Mouse (Mus musculus): ENCODE data around the gene Bach2. TPM values are rescaled to one million over a fixed set of nuclear protein-coding genes. Genes with fewer than 3 reads are reported as not detected.

Bach2 gene
- polyA plus RNA-seq, 1 experiment from 2014 or later = 29.9 TPM

DNA sequence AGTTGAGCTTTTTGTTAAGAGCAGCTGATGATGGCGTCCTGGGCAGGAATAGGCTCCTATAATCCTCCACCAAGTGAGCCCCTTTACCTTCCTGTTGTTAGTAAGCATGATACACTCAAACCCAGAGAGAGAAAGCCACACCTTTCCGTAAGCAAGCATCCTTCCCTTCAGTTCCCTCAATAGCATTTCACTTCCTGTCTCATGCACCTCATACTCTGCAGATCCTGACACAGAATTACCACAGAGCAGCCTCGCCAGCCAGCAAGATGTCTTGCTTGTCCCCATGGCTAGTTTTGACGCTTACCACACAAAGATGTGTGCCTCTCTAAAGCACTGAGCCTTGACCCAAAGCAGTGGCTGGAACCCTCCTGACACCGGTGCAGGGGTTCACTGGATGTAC lies 348.9 kb downstream of the Bach2 start:
- 88% methylated on average over 5 of the region's 5 CpGs for WGBS

DNA sequence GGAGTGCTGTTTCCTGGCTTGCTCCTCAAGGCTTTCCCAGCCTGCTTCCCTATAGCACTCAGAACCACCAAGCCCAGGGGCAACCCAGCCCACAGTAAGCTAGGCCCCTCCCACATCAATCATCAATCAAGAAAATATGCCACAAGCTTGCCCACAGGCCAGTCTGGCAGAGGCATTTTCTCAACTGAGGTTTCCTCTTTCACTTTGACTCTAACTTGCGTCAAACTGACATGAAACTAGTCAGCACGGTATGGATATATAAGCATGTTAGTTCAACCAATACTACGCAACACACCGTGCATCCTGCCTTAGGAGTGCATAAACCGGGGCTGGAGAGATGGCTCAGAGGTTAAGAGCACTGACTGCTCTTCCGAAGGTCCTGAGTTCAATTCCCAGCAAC lies 349.6 kb downstream of the Bach2 start:
- Histone ChIP-seq H3K9me3 (ENCODE audit: control insufficient read depth, low read length) (no peaks in the 10 kb centered on the region), H3K4me3 (ENCODE audit: low read depth, low read length) (no peak overlapping the region), H3K9ac (ENCODE audit: low read length) (no peak overlapping the region), H3K4me1 (ENCODE audit: control insufficient read depth, insufficient read depth, low read length) (no peaks in the 10 kb centered on the region), H3K36me3 (ENCODE audit: control insufficient read depth, insufficient read depth, low read length) (no peaks in the 10 kb centered on the region), H3K4me2 (ENCODE audit: low read depth) (no peak overlapping the region), H3K27ac (ENCODE audit: low read depth, low read length) (no peak overlapping the region), H3K27me3 (ENCODE audit: control insufficient read depth, insufficient read depth, low read length) (no peaks in the 10 kb centered on the region)
- DNase-seq (ENCODE audit: low spot score) (no peak), ATAC-seq (ENCODE audit: insufficient read depth, low FRiP score, low TSS enrichment) (no peak)
- 87% methylated on average over 6 of the region's 6 CpGs for WGBS

More for the DNA sequence above, 348.9 kb downstream of the Bach2 start:
- Histone ChIP-seq H3K9me3 (ENCODE audit: control insufficient read depth, low read length) (no peaks in the 10 kb centered on the region), H3K27me3 (ENCODE audit: control insufficient read depth, insufficient read depth, low read length) (no peaks in the 10 kb centered on the region), H3K4me3 (ENCODE audit: low read depth, low read length) (no peak overlapping the region), H3K36me3 (ENCODE audit: control insufficient read depth, insufficient read depth, low read length) (no peaks in the 10 kb centered on the region), H3K4me2 (ENCODE audit: low read depth) (no peak overlapping the region), H3K27ac (ENCODE audit: low read depth, low read length) (no peak overlapping the region), H3K4me1 (ENCODE audit: control insufficient read depth, insufficient read depth, low read length) (no peaks in the 10 kb centered on the region), H3K9ac (ENCODE audit: low read length) (no peak overlapping the region)
- no peak for DNase-seq (ENCODE audit: low spot score)
- ATAC-seq (ENCODE audit: insufficient read depth, low FRiP score, low TSS enrichment) = no peak

DNA sequence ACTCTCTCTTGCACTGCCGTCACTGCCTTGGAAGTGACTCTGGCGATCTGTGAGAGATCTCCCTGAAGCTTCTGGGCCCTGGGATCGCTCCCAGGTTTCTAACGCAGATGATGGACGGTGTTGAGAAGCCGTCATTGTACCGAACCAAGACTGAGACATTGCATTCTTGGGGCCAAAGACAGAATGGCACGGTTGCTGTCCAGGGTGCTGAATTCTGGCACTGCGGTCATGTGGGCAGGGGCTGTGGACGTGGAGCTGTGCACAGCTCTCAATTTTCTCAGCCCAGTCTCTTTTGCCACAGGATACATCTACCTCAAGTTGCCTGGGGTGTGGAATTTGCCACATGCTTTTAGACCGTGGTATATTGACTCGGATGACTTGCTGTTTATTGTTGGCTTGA lies 362.5 kb downstream of the Bach2 start:
- no peaks in the 10 kb centered on the region for H3K27me3 ChIP-seq (ENCODE audit: control insufficient read depth, insufficient read depth, low read length)
- no peak overlapping the region for H3K4me3 ChIP-seq (ENCODE audit: low read depth, low read length)
- H3K9ac ChIP-seq (ENCODE audit: low read length) = no peak overlapping the region
- H3K4me1 ChIP-seq (ENCODE audit: control insufficient read depth, insufficient read depth, low read length) = no peaks in the 10 kb centered on the region
- no peak overlapping the region for H3K27ac ChIP-seq (ENCODE audit: low read depth, low read length)
- no peak overlapping the region for H3K4me2 ChIP-seq (ENCODE audit: low read depth)
- DNase-seq (ENCODE audit: low spot score) (peak; percentile 62), ATAC-seq (ENCODE audit: insufficient read depth, low FRiP score, low TSS enrichment) (no peak)
- WGBS = 30% methylated on average over 12 of the region's 12 CpGs
- H3K36me3 ChIP-seq (ENCODE audit: control insufficient read depth, insufficient read depth, low read length) = no peaks in the 10 kb centered on the region
- no peaks in the 10 kb centered on the region for H3K9me3 ChIP-seq (ENCODE audit: control insufficient read depth, low read length)

DNA sequence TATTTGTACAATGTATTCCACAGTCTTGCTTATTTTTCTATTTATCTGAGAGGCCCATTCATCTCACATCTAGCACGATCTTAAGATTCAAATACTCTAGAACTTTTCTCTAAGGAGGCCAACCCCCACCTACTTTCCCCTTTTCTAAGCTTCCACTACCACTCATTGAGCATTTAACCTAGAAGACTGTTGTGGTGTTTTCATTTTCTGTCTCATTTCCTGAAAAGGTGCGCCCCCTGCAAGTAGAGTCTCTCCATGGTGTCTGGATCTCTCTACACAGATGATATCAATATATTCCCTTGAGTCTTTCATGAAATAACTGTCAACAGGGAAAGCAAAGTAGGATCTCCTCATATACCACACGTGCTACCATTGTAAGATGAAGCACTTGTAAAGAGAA lies 364.1 kb downstream of the Bach2 start, which contains the start of gene Gja10:
Gja10 (minus strand) TSS at position 101 of the 400 bp plus-strand sequence.
- Histone ChIP-seq H3K27me3 (ENCODE audit: control insufficient read depth, insufficient read depth, low read length) (no peaks in the 10 kb centered on the region), H3K4me2 (ENCODE audit: low read depth) (no peak within 1 kb of the TSS), H3K27ac (ENCODE audit: low read depth, low read length) (no peak within 1 kb of the TSS), H3K4me1 (ENCODE audit: control insufficient read depth, insufficient read depth, low read length) (no peaks in the 10 kb centered on the region), H3K36me3 (ENCODE audit: control insufficient read depth, insufficient read depth, low read length) (no peaks in the 10 kb centered on the region), H3K9ac (ENCODE audit: low read length) (no peak within 1 kb of the TSS), H3K9me3 (ENCODE audit: control insufficient read depth, low read length) (no peaks in the 10 kb centered on the region), H3K4me3 (ENCODE audit: low read depth, low read length) (no peak within 1 kb of the TSS)
- 71% methylated on average over 3 of the region's 3 CpGs for WGBS
- DNase-seq (ENCODE audit: low spot score) (no peak), ATAC-seq (ENCODE audit: insufficient read depth, low FRiP score, low TSS enrichment) (no peak)

DNA sequence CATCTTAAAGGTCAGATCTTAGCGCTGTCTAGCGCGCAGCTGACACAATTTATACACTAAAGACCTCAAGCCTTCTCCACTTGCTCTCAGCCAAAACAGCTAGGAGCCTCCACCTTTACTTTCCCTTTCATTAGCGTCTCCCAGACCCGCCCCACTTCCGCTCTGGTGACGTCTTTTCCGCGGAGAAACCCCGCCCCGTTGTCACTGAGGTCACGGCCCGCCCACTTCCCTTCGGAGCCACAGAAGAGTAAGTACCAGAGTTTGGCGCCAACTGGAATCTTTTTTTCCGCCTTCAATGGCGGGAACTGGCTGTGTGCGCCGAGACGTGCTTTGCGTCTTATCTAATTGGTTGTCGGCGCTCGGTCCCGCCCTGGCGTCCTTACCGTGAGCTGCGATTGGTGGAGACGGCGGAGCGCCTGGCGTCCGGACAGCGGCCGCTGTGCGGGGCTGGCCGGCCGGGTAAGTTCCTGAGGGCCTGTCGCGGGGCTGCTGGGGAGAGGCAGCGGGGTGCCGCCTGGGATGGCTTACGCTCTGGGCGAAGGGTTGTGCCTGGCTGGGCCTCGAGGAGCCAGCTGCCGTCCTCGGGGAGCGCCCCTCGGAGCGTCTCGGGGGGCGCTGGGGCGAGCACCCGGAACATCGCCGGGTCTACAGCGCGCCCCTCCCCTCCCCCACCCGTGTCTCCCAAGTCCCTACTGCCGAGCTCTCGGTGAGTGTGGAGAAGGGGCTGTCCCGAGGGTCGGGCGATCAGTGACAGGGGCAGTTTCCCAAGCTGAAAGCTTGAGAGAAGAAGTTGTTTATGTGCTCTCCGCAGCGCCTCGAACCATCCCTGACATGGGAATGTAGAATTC lies 376.7 kb downstream of the Bach2 start, which contains the start of gene Casp8ap2:
Casp8ap2 (plus strand) TSS at position 418 of the 848 bp plus-strand sequence.
- under 1% methylated on average over 64 of the region's 67 CpGs for WGBS
- Histone ChIP-seq H3K36me3 (ENCODE audit: control insufficient read depth, insufficient read depth, low read length) (no peaks in the 10 kb centered on the region), H3K9me3 (ENCODE audit: control insufficient read depth, low read length) (no peaks in the 10 kb centered on the region), H3K4me3 (ENCODE audit: low read depth, low read length) (peak within 1 kb of the TSS; percentile 93), H3K4me2 (ENCODE audit: low read depth) (peak within 1 kb of the TSS; percentile 75), H3K9ac (ENCODE audit: low read length) (peak within 1 kb of the TSS; percentile 84), H3K4me1 (ENCODE audit: control insufficient read depth, insufficient read depth, low read length) (peaks cover 9% of the 10 kb centered on the region), H3K27ac (ENCODE audit: low read depth, low read length) (peak within 1 kb of the TSS; percentile 70; the same call in 1 of the 2 replicates), H3K27me3 (ENCODE audit: control insufficient read depth, insufficient read depth, low read length) (no peaks in the 10 kb centered on the region)
- ATAC-seq (ENCODE audit: insufficient read depth, low FRiP score, low TSS enrichment) (peak; percentile 100), DNase-seq (ENCODE audit: low spot score) (peak; percentile 99)

DNA sequence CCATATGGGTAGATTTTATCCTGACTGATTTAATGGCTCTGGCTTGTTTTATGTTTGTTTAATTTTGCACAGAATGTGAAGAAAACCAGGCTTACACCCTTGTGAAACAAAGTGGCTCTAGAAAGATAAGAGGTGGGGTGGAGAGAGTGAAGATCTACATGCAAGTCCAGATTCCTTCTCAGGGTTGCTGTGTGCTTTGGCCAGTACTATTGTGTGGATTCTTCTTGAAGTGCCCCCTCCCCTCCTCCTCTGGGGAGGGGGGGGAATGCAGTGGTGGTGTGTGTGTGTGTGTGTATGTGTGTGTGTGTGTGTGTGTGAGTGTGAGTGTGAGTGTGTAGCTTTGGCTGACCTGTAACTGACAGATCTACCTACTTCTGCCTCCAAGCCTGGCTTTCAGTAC lies 383.0 kb downstream of the Bach2 start:
- Histone ChIP-seq H3K4me2 (ENCODE audit: low read depth) (no peak overlapping the region), H3K27ac (ENCODE audit: low read depth, low read length) (no peak overlapping the region), H3K9me3 (ENCODE audit: control insufficient read depth, low read length) (no peaks in the 10 kb centered on the region), H3K4me3 (ENCODE audit: low read depth, low read length) (no peak overlapping the region), H3K9ac (ENCODE audit: low read length) (no peak overlapping the region), H3K36me3 (ENCODE audit: control insufficient read depth, insufficient read depth, low read length) (no peaks in the 10 kb centered on the region), H3K4me1 (ENCODE audit: control insufficient read depth, insufficient read depth, low read length) (no peaks in the 10 kb centered on the region), H3K27me3 (ENCODE audit: control insufficient read depth, insufficient read depth, low read length) (no peaks in the 10 kb centered on the region)
- ATAC-seq (ENCODE audit: insufficient read depth, low FRiP score, low TSS enrichment) (no peak), DNase-seq (ENCODE audit: low spot score) (no peak)

All from neural tube, embryonic 11.5 days (tissue).